Mouse (Mus musculus) forebrain, embryonic 14.5 days (tissue): ENCODE measurements at regions not wholly inside any gene's neighbourhood (a gene's known extent, or its start where the extent isn't known, plus 50 kb on each side); places are given as distances from the start of the nearest gene placed in this dataset.

Experiments
- ATAC-seq: fragments of 200-750 bp; cut with Nextera tagmentation; 2 replicates; pipeline ENCODE4 v1.8.0; 2017; ENCODE audit warnings: mild to moderate bottlenecking, moderate library complexity
- DNase-seq: peaks from one replicate; pipeline ENCODE4 v3.0.0-alpha.2; 2015; ENCODE audit warnings: low spot score
- H3K27ac ChIP-seq: fragments of 300-500 bp; sonication (generic); 2 replicates; pipeline ENCODE4 v1.5.1; 2014; ENCODE audit warnings: low read depth, mild to moderate bottlenecking, control low read depth, low read length, moderate library complexity
- H3K27me3 ChIP-seq: fragments of 300-500 bp; sonication (generic); replicated peaks from 2 replicates; pipeline ENCODE4 v1.6.1; 2014; ENCODE audit warnings: low read length, control low read depth, mixed read lengths; ENCODE audit not compliant: control insufficient read depth, insufficient read depth
- H3K36me3 ChIP-seq: fragments of 300-500 bp; sonication (generic); 2 replicates; pipeline ENCODE4 v1.6.1; 2014; ENCODE audit warnings: low read length, control low read depth; ENCODE audit not compliant: control insufficient read depth, insufficient read depth
- H3K4me1 ChIP-seq: fragments of 300-500 bp; sonication (generic); 2 replicates; pipeline ENCODE4 v1.6.1; 2014; ENCODE audit warnings: antibody characterized with exemption, low read length, control low read depth; ENCODE audit not compliant: control insufficient read depth, insufficient read depth
- H3K4me2 ChIP-seq: fragments of 300-500 bp; sonication (generic); 2 replicates; pipeline ENCODE4 v1.6.1; 2014; ENCODE audit warnings: mild to moderate bottlenecking, control low read depth, low read length
- H3K4me3 ChIP-seq: fragments of 300-500 bp; sonication (generic); 2 replicates; pipeline ENCODE4 v1.5.1; 2014; ENCODE audit warnings: low read depth, low read length, control low read depth
- H3K9ac ChIP-seq: fragments of 300-500 bp; sonication (generic); 2 replicates; pipeline ENCODE4 v1.6.1; 2014; ENCODE audit warnings: mild to moderate bottlenecking, low read length, control low read depth, moderate library complexity
- H3K9me3 ChIP-seq: fragments of 300-500 bp; sonication (generic); replicated peaks from 2 replicates; pipeline ENCODE4 v1.6.1; 2016; ENCODE audit warnings: low read length, control low read depth, mixed read lengths; ENCODE audit not compliant: control insufficient read depth
- WGBS: fragments of 180-500 bp; shearing (Covaris S2); extraction: QIAGEN DNeasy Blood & Tissue Kit; methylation state at CpG from one replicate; pipeline ENCODE4 v1.1.7; 2014; 5-methylcytosine and 5-hydroxymethylcytosine counted together

DNA sequence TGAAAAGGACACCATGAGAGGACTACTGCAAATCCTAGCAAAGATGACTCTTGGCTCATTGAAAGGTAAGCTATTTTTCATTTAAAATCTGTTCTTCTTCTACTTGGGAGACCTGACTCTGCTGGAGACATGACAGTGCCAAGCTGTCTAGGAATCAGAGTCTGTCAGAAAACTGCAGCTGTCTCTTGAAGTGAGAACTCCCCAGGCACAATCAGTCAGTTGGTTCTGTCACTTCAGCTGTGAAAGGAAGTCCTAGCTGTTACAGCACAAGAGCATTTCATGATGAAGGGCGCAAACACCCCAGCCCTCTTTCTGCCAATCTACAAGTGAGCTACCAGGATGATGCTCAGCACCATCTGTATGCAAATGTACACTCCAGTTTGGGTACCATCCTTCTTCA lies 442.4 kb downstream of the Ipmk start:
- H3K4me1 ChIP-seq, result no peaks in the 10 kb centered on the region
- DNase-seq, result peak; percentile 7
- H3K9ac ChIP-seq, result no peak overlapping the region
- H3K36me3 ChIP-seq, result no peaks in the 10 kb centered on the region
- 74% methylated on average over 1 of the region's 1 CpGs for WGBS
- no peak for ATAC-seq
- no peak overlapping the region for H3K27ac ChIP-seq
- no peak overlapping the region for H3K4me2 ChIP-seq
- no peaks in the 10 kb centered on the region for H3K9me3 ChIP-seq
- no peak overlapping the region for H3K4me3 ChIP-seq
- no peaks in the 10 kb centered on the region for H3K27me3 ChIP-seq

DNA sequence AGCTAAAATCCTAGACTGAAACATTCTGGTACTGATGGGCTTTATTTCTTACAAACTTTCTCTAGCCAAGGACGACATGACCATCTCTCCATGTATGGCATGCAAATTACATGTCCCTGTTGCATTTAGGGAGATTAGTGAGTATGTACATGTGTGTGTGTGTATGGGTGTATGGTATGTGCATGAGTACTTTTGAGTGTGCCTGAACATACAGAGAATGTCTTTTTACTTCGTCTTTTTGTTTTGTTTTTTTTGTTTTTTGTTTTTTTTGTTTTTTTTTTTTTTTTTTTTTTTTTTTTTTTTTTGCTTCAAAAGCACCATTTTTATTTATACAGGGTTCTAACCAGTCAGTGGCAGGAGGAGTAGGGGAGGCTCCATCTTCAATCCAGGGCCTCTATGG lies 451.1 kb downstream of the Ipmk start:
- Histone ChIP-seq H3K4me1 (no peaks in the 10 kb centered on the region), H3K4me2 (no peak overlapping the region), H3K27me3 (no peaks in the 10 kb centered on the region), H3K36me3 (no peaks in the 10 kb centered on the region), H3K9me3 (no peaks in the 10 kb centered on the region), H3K9ac (no peak overlapping the region), H3K4me3 (no peak overlapping the region), H3K27ac (no peak overlapping the region)
- DNase-seq (no peak), ATAC-seq (no peak)
- WGBS, result 91% methylated on average over 2 of the region's 2 CpGs

DNA sequence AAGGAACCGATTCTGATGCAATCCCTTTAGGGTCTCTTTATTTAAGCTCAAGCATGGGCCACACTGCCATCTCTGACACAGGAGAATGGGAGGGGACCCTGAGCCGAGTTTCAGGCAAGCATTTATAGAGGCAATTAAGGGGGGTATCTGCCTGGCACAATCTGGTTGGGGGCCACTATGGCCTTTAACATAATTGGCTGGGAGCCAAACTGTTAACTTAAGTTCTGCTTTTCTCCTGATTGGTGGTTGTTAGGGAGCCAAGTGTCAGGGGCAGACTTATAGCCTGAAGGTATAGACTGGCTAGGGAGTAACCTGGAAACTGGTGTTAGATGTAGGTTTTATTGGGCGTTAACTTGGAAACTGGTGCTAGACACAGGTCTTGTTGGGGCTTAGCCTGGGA lies 454.9 kb downstream of the Ipmk start:
- Histone ChIP-seq H3K4me1 (no peaks in the 10 kb centered on the region), H3K9ac (no peak overlapping the region), H3K4me2 (no peak overlapping the region), H3K27ac (no peak overlapping the region), H3K36me3 (no peaks in the 10 kb centered on the region), H3K4me3 (no peak overlapping the region), H3K27me3 (no peaks in the 10 kb centered on the region), H3K9me3 (no peaks in the 10 kb centered on the region)
- DNase-seq (no peak), ATAC-seq (no peak)
- 60% methylated on average over 3 of the region's 3 CpGs for WGBS

DNA sequence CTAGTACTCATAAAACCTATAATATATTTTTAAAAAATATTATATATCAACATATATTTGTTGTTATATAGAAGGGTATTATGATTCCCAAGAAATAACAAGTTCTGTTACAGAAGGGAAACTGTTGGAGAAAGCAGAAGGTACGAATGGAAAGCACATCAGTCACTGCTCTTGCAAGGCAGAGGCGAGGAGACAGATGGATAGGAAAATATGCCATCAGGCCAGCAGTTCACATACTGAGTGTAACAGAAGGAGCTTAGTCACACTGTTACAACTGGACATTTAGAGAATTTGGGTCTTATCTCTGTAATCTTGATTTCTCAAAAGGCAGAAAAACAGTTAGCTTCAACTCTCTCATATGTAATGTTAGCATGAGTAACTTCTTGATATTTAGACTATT lies 485.1 kb downstream of the Ipmk start:
- no peak overlapping the region for H3K27ac ChIP-seq

DNA sequence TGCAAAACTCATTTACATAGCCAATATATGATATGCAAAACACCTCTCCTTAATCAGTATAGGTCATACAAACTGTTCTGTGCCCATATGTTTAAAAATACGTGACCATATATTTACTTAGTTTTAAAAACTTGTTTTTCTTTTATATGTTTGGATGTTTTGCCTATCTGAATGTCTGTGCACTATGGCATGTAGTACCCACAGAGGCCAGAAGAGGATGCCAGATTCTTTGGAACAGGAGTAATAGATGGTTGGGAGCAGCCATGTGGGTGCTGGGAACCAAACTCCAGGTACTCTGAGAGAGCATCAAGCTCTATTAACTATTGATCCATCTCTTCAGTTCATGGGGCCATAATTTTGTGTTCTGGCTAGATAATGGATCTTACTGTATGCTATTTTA lies 487.5 kb downstream of the Ipmk start:
- Histone ChIP-seq H3K27ac (no peak overlapping the region), H3K36me3 (no peaks in the 10 kb centered on the region), H3K9ac (no peak overlapping the region), H3K4me2 (no peak overlapping the region), H3K4me1 (no peaks in the 10 kb centered on the region), H3K27me3 (no peaks in the 10 kb centered on the region), H3K4me3 (no peak overlapping the region), H3K9me3 (no peaks in the 10 kb centered on the region)
- DNase-seq (no peak), ATAC-seq (no peak)
- WGBS, result 71% methylated on average over 1 of the region's 1 CpGs

More for the DNA sequence above, 485.1 kb downstream of the Ipmk start:
- Histone ChIP-seq H3K4me3 (no peak overlapping the region), H3K36me3 (no peaks in the 10 kb centered on the region), H3K4me2 (no peak overlapping the region), H3K9me3 (no peaks in the 10 kb centered on the region), H3K9ac (no peak overlapping the region), H3K27me3 (no peaks in the 10 kb centered on the region), H3K4me1 (no peaks in the 10 kb centered on the region)
- 70% methylated on average over 2 of the region's 2 CpGs for WGBS
- ATAC-seq (peak; percentile 65; the same call in 1 of the 2 replicates), DNase-seq (peak; percentile 11)

DNA sequence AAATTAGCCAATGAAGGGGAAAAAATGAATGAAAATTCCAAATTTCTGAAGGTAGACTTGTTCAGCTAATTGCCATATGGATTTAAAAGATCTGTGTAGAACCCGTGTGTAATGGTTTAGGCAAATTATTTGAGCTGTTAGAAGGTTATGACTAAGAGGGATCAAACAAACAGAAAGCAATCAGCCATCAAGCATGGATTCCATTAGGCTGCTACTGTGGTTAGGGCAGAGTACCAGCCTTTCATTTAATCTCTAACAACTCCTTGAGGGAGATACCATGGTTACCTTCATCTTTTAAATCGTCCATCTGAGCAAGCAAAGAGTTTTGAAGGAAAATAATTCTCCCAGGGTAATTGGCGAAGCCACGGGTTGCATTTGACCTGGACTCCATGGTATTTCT lies 509.5 kb downstream of the Ipmk start:
- Histone ChIP-seq H3K27ac (no peak overlapping the region), H3K9me3 (no peaks in the 10 kb centered on the region), H3K4me3 (no peak overlapping the region), H3K36me3 (no peaks in the 10 kb centered on the region), H3K4me2 (peak overlapping the region; percentile 19; the same call in 1 of the 2 replicates), H3K9ac (no peak overlapping the region), H3K27me3 (no peaks in the 10 kb centered on the region), H3K4me1 (peaks cover 8% of the 10 kb centered on the region; the same call in 1 of the 2 replicates)
- no peak for DNase-seq
- WGBS, result 40% methylated on average over 4 of the region's 4 CpGs
- peak; percentile 59 for ATAC-seq

DNA sequence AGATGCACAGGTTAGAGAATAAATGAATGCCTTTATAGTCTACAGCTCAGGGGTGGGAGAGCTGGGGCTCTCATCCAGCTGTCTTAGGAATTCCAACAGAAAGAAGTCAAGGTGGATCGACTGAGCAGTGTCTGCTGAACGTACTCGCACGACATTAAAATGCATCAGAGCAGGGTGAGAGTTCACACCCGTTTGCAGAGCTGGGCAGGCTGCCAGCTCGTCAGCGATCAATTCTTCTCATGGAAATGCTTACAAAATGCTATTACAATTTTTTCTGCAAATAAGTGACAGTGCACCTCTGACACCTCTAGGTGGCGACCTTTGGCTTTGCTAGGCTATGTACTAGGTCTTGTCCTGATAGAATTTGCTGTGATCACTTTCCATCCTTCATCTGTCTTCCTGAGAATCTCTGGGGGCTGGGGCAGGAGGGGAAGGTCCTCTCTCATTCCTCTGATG lies 510.0 kb downstream of the Ipmk start:
- H3K27ac ChIP-seq, result no peak overlapping the region
- WGBS, result 4% methylated on average over 8 of the region's 8 CpGs

DNA sequence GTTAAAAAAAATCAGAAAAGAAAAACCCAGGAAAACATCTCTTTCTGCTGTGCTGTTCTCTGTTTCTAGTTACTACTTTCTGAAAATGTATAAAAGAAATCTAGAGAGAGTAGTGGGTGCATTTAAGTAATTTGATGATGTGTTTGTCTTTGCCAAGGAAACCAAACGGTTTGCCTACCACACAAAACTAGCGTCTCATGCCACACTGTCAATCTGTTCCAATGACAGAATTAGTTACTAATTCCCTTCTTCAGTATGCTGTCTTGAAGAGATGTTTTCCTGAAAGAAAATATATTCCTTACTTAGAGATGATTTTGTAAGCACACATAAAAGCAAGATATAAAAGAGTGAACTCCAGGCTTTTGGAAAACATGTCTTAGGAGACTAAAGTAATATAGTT lies 546.2 kb downstream of the Ipmk start:
- no peaks in the 10 kb centered on the region for H3K27me3 ChIP-seq
- peak; percentile 10 for DNase-seq
- ATAC-seq, result no peak
- no peak overlapping the region for H3K27ac ChIP-seq
- no peak overlapping the region for H3K4me2 ChIP-seq
- H3K36me3 ChIP-seq, result no peaks in the 10 kb centered on the region
- no peak overlapping the region for H3K4me3 ChIP-seq
- no peaks in the 10 kb centered on the region for H3K4me1 ChIP-seq
- no peaks in the 10 kb centered on the region for H3K9me3 ChIP-seq
- no peak overlapping the region for H3K9ac ChIP-seq
- 70% methylated on average over 2 of the region's 2 CpGs for WGBS

More for the DNA sequence above, 510.0 kb downstream of the Ipmk start:
- no peak overlapping the region for H3K4me3 ChIP-seq
- peak; percentile 92 for DNase-seq
- H3K4me1 ChIP-seq, result peaks cover 8% of the 10 kb centered on the region; the same call in 1 of the 2 replicates
- no peaks in the 10 kb centered on the region for H3K27me3 ChIP-seq
- no peak overlapping the region for H3K9ac ChIP-seq
- H3K9me3 ChIP-seq, result no peaks in the 10 kb centered on the region
- peak overlapping the region; percentile 19; the same call in 1 of the 2 replicates for H3K4me2 ChIP-seq
- H3K36me3 ChIP-seq, result no peaks in the 10 kb centered on the region
- peak; percentile 94 for ATAC-seq

DNA sequence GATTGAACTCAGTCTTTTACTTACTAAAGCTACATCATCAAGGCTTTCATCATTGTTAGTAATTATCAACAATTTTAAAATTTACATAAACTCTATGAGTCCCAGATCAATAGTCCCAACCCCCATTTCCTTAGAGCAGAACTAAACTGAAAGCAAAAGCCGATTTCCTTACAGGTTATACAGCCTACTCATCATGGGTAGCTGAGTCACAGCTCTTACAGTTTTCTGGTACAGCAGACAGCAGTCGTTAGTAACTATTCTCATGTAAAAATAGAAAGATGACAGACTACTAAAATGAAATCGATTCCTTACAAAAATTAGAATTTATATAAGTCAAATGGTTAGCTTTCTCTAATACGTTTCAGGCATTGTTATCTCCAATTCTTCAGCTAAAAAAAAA lies 557.5 kb downstream of the Ipmk start:
- Histone ChIP-seq H3K36me3 (no peaks in the 10 kb centered on the region), H3K9ac (no peak overlapping the region), H3K27ac (no peak overlapping the region), H3K9me3 (no peaks in the 10 kb centered on the region), H3K4me3 (no peak overlapping the region), H3K4me2 (no peak overlapping the region), H3K4me1 (0 out of 2 replicates have a peak, but pooled peaks cover 3% of the 10 kb centered on the region), H3K27me3 (no peaks in the 10 kb centered on the region)
- ATAC-seq (no peak), DNase-seq (no peak)
- 86% methylated on average over 4 of the region's 4 CpGs for WGBS
